Mouse (Mus musculus) heart, embryonic 15.5 days (tissue): ENCODE results near the gene 4930432M17Rik. TPM values are rescaled to one million over a fixed set of nuclear protein-coding genes. Genes with fewer than 3 reads are reported as not detected.

Source experiments
- ATAC-seq: fragments of 200-750 bp; cut with Nextera tagmentation; replicated peaks from 2 replicates; pipeline ENCODE4 v1.8.0; 2017; ENCODE audit warnings: low read depth, moderate TSS enrichment; ENCODE audit not compliant: insufficient number of reproducible peaks, insufficient read depth, low FRiP score
- H3K27ac ChIP-seq: fragments of 300-500 bp; sonication (generic); 2 replicates; pipeline ENCODE4 v1.5.1; 2015; ENCODE audit warnings: mild to moderate bottlenecking, inconsistent platforms
- H3K27me3 ChIP-seq: fragments of 300-500 bp; sonication (generic); 2 replicates; pipeline ENCODE4 v1.6.1; 2015; ENCODE audit warnings: inconsistent platforms
- H3K36me3 ChIP-seq: fragments of 300-500 bp; sonication (generic); 2 replicates; pipeline ENCODE4 v1.6.1; 2015; ENCODE audit warnings: mild to moderate bottlenecking, inconsistent platforms
- H3K4me1 ChIP-seq: fragments of 300-500 bp; sonication (generic); replicated peaks from 2 replicates; pipeline ENCODE4 v1.6.1; 2015; ENCODE audit warnings: inconsistent platforms
- H3K4me2 ChIP-seq: fragments of 300-500 bp; sonication (generic); 2 replicates; pipeline ENCODE4 v1.6.1; 2015; ENCODE audit warnings: inconsistent platforms, mild to moderate bottlenecking, moderate library complexity
- H3K4me3 ChIP-seq: fragments of 300-500 bp; sonication (generic); 2 replicates; pipeline ENCODE4 v1.5.1; 2015; ENCODE audit warnings: mild to moderate bottlenecking, inconsistent platforms
- H3K9ac ChIP-seq: fragments of 300-500 bp; sonication (generic); 2 replicates; pipeline ENCODE4 v1.6.1; 2015; ENCODE audit warnings: mild to moderate bottlenecking, inconsistent platforms
- H3K9me3 ChIP-seq: fragments of 300-500 bp; sonication (generic); replicated peaks from 2 replicates; pipeline ENCODE4 v1.6.1; 2016; ENCODE audit warnings: inconsistent platforms
- WGBS: fragments of 180-500 bp; shearing (Covaris S2); methylation state at CpG from one replicate; pipeline ENCODE4 v1.1.7; 2015; ENCODE audit warnings: mixed read lengths; 5-methylcytosine and 5-hydroxymethylcytosine counted together
- polyA plus RNA-seq: library from polyadenylated mRNA; unstranded; fragments of >200 nt; fragmentation: Nextera tagmentation; extraction: Ambion mirVana; gene quantifications from 2 replicates; pipeline ENCODE4 v1.2.1, GENCODE M21; 2015

The 4930432M17Rik gene
- polyA plus RNA-seq, 1 experiment from 2014 or later, result not detected

DNA sequence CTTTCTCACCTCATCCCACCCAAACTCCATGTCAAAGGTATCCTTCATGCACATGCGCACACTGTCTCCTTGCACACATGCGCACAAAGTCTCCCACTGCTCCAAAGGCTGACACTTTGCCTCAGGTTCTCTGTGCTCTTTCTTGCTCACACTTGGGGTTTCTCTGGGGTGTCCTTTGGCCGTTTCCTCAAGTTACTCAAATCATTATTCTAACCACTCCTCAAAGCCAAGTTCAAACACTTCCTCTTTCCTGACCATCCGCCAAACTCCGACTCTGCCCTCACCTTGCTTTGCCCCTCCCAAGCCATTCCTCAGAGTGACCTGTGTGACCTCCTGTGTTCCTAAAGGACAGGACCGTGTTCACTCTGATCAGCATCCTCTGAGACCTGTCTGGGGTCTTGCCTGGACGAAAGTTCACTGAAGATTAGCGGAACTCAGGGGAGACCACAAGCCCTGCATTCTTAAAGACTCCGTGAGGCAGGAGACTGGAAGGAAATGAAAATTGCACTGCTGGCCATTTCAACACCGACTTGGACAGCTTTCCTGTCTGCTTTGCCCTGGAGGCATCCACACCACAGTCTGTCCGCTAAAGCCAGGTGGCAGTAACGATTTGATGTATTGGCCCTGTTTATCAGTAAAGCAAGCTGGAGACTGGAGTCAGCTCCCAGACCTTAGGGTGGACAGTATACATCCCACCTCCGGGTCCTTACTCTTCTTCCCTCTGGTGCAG, 22.6 kb downstream of the 4930432M17Rik start:
- WGBS, result 66% methylated on average over 13 of the region's 13 CpGs
- ATAC-seq, result no peak
- H3K4me1 ChIP-seq, result no peaks in the 10 kb centered on the region
- H3K9me3 ChIP-seq, result no peaks in the 10 kb centered on the region
- H3K27ac ChIP-seq, result no peak overlapping the region
- no peak overlapping the region for H3K4me3 ChIP-seq
- no peaks in the 10 kb centered on the region for H3K27me3 ChIP-seq
- H3K9ac ChIP-seq, result no peak overlapping the region
- H3K4me2 ChIP-seq, result no peak overlapping the region
- no peaks in the 10 kb centered on the region for H3K36me3 ChIP-seq

DNA sequence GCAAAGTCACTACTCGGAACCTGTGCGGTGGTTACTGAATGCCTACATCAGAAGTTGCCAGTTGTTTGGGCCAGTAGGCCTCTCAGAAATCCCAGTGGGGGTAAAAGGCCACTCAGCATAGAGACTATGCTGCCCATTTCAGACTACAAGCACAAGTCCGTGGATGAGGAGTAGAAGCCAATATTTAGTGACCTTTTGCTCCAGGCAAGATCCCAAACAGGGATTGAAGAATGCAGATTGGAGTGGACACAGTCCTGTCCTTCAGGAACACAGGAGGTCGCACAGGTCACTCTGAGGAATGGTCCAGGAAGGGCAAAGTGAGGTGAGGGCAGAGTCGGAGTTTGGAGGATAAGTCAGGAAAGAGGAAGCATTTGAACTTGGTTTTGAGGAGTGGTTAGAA, 23.2 kb downstream of the 4930432M17Rik start:
- Histone ChIP-seq H3K4me3 (no peak overlapping the region), H3K4me2 (no peak overlapping the region), H3K36me3 (no peaks in the 10 kb centered on the region), H3K27me3 (no peaks in the 10 kb centered on the region), H3K9me3 (no peaks in the 10 kb centered on the region), H3K9ac (no peak overlapping the region), H3K4me1 (no peaks in the 10 kb centered on the region), H3K27ac (no peak overlapping the region)
- WGBS, result 82% methylated on average over 5 of the region's 5 CpGs
- no peak for ATAC-seq

DNA sequence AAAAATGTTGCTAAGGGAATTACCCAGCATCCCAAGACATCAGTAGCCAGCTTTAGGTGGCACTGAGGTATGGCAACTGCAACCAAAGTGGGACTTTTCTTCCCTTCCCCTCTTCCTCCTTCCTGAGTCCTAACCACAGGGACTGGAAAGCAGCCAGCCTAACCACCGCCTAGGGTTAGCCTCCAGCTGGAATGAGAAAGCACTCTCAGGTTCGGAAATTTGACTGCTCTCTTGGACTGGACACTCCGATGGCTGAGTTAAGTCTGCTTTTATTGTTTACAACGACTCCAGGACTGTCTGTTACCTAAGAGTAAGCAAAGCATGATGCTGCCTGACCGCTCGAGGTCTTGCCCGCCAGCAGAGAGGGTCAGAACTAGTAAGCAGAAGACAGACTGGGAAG, 26.6 kb downstream of the 4930432M17Rik start:
- H3K4me2 ChIP-seq, result no peak overlapping the region
- H3K27ac ChIP-seq, result no peak overlapping the region
- H3K4me1 ChIP-seq, result peaks cover 5% of the 10 kb centered on the region
- no peak overlapping the region for H3K9ac ChIP-seq
- no peaks in the 10 kb centered on the region for H3K27me3 ChIP-seq
- no peak for ATAC-seq
- no peak overlapping the region for H3K4me3 ChIP-seq
- H3K36me3 ChIP-seq, result no peaks in the 10 kb centered on the region
- no peaks in the 10 kb centered on the region for H3K9me3 ChIP-seq
- WGBS, result 76% methylated on average over 7 of the region's 7 CpGs

DNA sequence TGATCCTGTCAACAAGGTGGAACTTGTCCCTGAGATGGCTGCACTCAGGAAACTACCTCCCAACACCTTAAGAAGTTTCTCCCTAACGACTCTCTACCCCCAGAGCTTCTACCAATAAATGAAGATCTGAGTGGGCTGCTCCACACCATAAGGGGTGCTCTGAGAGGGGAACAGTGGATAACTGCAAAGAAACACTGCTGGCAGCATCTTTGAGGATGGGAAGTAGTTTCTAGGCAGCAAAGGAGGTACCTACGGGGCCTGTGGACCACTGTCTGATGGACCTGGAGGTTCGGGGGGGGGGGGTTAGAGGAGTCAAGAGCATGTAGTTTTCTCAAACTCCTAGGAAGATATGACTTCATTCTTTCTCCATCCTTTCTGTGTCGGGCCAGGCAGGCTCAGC, 28.8 kb downstream of the 4930432M17Rik start:
- no peak for ATAC-seq
- no peak overlapping the region for H3K4me2 ChIP-seq
- peaks cover 5% of the 10 kb centered on the region for H3K4me1 ChIP-seq
- no peak overlapping the region for H3K4me3 ChIP-seq
- no peak overlapping the region for H3K27ac ChIP-seq
- no peaks in the 10 kb centered on the region for H3K36me3 ChIP-seq
- H3K9me3 ChIP-seq, result no peaks in the 10 kb centered on the region
- WGBS, result 73% methylated on average over 4 of the region's 4 CpGs
- H3K9ac ChIP-seq, result no peak overlapping the region
- H3K27me3 ChIP-seq, result no peaks in the 10 kb centered on the region

DNA sequence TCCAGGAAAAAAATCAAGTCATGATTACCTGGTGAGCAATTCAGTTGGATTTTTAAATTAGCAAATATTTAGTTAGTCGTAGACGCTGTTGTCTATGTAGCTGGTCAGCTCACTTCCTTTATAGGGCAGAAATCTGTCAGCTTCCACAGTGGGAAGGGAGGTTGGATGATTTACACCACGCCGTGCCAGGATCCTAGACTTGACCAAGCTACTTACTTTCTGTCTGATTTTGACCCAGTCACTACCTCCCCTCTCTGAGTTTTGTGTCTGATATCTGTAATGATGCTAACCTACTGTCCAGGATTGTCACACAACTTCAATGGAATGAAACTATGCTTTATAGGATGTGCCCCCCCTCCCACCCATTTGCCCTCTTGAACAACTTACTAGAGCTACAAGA, 29.3 kb downstream of the 4930432M17Rik start:
- ATAC-seq, result no peak
- Histone ChIP-seq H3K4me1 (peaks cover 5% of the 10 kb centered on the region), H3K4me3 (no peak overlapping the region), H3K9ac (no peak overlapping the region), H3K9me3 (no peaks in the 10 kb centered on the region), H3K4me2 (no peak overlapping the region), H3K27ac (no peak overlapping the region), H3K36me3 (no peaks in the 10 kb centered on the region), H3K27me3 (no peaks in the 10 kb centered on the region)
- 81% methylated on average over 4 of the region's 4 CpGs for WGBS

DNA sequence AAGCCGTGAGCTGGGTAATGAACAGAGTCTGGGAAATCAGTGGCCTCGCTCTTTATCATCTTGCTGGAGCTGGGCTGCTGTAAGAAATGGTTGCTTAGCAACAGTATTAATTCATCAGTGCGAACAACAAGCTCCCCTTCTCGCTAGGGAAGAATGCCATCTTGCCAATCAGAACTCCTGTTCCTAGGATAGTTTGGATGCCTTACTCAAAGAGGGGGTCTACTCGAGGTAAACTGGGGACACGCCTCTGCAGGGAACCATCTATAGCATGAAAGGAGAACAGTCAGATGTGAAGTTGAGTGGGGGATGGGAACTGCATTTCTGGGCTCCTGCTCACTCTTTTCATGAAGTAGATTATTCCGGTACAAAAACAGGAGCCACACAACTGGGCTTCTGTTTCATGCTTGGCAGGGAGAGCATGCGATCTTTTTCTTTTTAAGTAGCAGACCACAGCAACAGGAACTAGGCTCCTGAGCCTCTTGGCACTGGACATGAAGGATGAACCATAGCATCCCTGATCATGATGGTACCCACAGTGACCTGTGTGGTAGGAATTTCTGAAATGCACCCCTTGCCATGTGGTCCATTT, 29.9 kb downstream of the 4930432M17Rik start:
- no peak overlapping the region for H3K4me3 ChIP-seq
- peak overlapping the region; percentile 31; the same call in 1 of the 2 replicates for H3K4me2 ChIP-seq
- H3K27me3 ChIP-seq, result no peaks in the 10 kb centered on the region
- H3K9ac ChIP-seq, result no peak overlapping the region
- no peak for ATAC-seq
- no peak overlapping the region for H3K27ac ChIP-seq
- H3K36me3 ChIP-seq, result no peaks in the 10 kb centered on the region
- peaks cover 5% of the 10 kb centered on the region for H3K4me1 ChIP-seq
- H3K9me3 ChIP-seq, result no peaks in the 10 kb centered on the region
- WGBS, result 26% methylated on average over 8 of the region's 8 CpGs

DNA sequence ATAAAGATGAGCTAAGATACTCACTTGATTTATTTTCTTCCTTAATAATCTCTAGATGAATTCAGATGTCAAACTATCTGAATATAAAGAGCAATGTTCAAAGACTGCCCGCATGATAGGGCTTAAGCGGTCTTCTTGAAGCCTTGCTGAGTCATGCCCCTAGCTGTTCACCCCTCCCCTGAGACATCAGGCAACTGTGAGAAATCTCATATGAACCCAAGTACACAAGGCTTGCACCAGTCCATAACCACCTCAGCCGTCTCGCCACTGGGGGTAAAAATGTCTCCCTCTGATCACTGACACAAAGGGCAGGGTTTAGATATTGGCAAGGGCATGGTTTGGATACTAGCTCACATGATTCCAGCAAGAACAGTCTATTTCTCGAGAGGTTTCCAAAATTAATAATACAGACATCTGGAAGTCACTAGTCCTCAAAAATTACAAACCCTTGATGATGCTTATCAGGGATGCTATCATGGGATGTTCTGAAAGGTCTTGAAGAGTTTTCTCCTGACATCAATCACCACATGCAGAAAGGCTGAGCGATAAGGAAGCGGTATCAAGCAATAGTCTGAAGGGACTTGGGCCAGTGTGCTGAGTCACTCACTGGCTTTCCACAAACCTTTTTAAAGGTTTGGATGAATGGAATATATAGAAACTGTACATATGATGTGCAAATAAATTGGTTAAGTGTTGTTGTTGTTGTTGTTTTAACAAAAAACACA, 32.8 kb downstream of the 4930432M17Rik start:
- no peak overlapping the region for H3K9ac ChIP-seq
- H3K4me1 ChIP-seq, result peaks cover 12% of the 10 kb centered on the region
- no peak for ATAC-seq
- H3K9me3 ChIP-seq, result no peaks in the 10 kb centered on the region
- H3K4me3 ChIP-seq, result no peak overlapping the region
- no peak overlapping the region for H3K4me2 ChIP-seq
- no peak overlapping the region for H3K27ac ChIP-seq
- 76% methylated on average over 7 of the region's 7 CpGs for WGBS
- no peaks in the 10 kb centered on the region for H3K27me3 ChIP-seq
- no peaks in the 10 kb centered on the region for H3K36me3 ChIP-seq

DNA sequence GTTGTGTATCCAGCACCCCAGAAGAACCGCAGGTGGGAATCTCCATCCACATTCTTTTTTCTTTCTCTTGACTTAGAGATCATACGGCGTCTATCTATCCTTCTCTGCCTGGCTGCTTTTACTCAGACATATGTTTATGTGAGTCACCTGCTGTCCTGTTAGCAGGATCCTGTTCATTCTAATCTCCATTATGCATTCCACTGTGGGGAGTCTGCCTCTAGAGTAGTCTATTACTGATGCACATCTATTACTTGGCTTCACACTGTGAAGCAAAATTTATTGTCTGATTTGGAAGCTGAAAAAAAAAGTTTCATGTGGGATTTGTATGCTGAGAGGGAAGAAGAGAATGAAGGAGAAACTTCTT, 33.3 kb downstream of the 4930432M17Rik start:
- H3K27me3 ChIP-seq, result no peaks in the 10 kb centered on the region
- H3K27ac ChIP-seq, result no peak overlapping the region
- peaks cover 12% of the 10 kb centered on the region for H3K4me1 ChIP-seq
- no peak for ATAC-seq
- no peak overlapping the region for H3K9ac ChIP-seq
- H3K9me3 ChIP-seq, result no peaks in the 10 kb centered on the region
- no peaks in the 10 kb centered on the region for H3K36me3 ChIP-seq
- 85% methylated on average over 3 of the region's 3 CpGs for WGBS
- no peak overlapping the region for H3K4me2 ChIP-seq
- H3K4me3 ChIP-seq, result no peak overlapping the region

DNA sequence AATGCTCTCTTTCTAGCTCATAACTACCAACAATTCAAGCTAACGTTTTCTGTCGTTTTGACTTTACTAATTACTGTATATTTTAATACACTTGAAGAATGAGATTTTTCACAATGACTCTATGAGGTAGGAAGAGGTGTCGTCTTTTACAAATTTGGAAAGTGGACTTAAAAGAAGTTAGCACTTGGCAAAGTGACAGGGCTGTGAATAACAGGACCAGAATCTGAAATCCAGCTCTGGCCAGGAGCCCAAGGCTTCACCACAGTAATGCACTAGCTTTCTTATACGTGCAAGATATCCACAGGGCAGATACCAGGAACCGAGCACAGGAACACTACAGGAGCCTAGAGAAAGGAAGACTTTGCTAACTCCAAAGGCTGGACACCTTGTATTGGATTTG, 35.5 kb downstream of the 4930432M17Rik start:
- H3K27me3 ChIP-seq, result no peaks in the 10 kb centered on the region
- no peak overlapping the region for H3K4me3 ChIP-seq
- H3K9me3 ChIP-seq, result no peaks in the 10 kb centered on the region
- no peak overlapping the region for H3K4me2 ChIP-seq
- 43% methylated on average over 5 of the region's 5 CpGs for WGBS
- ATAC-seq, result no peak
- no peak overlapping the region for H3K27ac ChIP-seq
- H3K4me1 ChIP-seq, result peaks cover 7% of the 10 kb centered on the region
- no peak overlapping the region for H3K9ac ChIP-seq
- H3K36me3 ChIP-seq, result no peaks in the 10 kb centered on the region

DNA sequence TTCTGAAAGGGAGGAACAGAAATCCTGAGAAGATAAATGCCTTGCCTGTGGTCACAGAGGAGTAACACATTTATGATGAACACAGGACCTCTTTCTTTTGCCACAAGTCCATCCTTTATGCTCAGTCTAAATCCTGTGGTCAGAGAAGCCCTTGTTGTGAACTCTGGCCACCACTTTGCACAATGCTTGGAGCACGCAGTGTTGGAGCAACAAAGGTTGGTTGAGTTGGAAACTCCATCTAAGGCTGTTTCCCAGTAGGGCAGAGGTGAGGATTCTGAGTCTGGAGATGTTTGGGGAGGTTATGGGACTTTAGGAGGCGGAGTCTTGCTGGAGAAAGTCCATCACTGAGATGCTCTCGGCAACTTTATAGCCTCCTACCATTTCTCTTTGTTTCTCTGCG, 36.5 kb downstream of the 4930432M17Rik start:
- 85% methylated on average over 4 of the region's 4 CpGs for WGBS
- Histone ChIP-seq H3K9ac (no peak overlapping the region), H3K4me1 (peaks cover 12% of the 10 kb centered on the region), H3K4me3 (no peak overlapping the region), H3K9me3 (no peaks in the 10 kb centered on the region), H3K27me3 (no peaks in the 10 kb centered on the region), H3K27ac (no peak overlapping the region), H3K4me2 (no peak overlapping the region), H3K36me3 (no peaks in the 10 kb centered on the region)
- ATAC-seq, result no peak

DNA sequence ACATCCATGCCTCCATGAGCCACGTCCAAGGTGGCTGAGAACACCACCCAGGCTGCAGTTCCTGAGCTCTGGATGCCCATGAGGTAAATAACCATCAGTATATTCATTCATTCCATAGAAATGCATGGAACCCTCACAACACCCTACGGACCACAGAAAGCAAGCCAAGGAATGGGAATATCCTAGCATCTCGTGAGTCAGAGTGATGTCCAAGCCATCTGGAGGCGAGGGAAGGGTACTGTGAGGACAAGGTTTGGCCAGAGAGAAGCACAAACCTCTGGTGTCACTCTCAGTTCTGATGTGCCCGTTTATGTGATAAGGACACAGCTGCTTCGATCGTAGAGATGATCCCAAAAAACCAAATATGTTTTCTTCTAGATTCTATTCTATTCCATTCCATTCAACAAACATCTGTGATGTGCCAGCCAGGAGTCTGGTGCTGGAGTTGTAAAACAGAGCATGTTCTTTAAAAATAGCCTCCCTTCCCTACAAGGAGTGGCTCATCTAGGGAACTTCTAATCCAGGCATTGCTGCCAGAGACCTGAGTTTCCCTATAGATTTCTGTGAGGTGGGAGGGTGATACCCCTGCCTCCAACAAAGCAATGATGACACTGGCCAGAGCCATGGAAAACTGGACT, 40.5 kb downstream of the 4930432M17Rik start:
- Histone ChIP-seq H3K27ac (no peak overlapping the region), H3K4me2 (no peak overlapping the region), H3K4me3 (no peak overlapping the region)

More for the DNA sequence above, 40.5 kb downstream of the 4930432M17Rik start:
- ATAC-seq, result no peak; the same call in 1 of the 2 replicates
- H3K4me1 ChIP-seq, result peaks cover 35% of the 10 kb centered on the region
- H3K27me3 ChIP-seq, result no peaks in the 10 kb centered on the region
- H3K36me3 ChIP-seq, result no peaks in the 10 kb centered on the region
- 78% methylated on average over 7 of the region's 7 CpGs for WGBS
- H3K9ac ChIP-seq, result no peak overlapping the region
- H3K9me3 ChIP-seq, result no peaks in the 10 kb centered on the region
